Mouse (Mus musculus): ENCODE data around the gene Ldhal6b. TPM values are rescaled to one million over a fixed set of nuclear protein-coding genes. Genes with fewer than 3 reads are reported as not detected.
"Not testable (repeated sequence)": the region's sequence is repeated elsewhere in the genome, so short reads cannot be mapped to it uniquely, and the experiment has no call there.

Ldhal6b gene
- polyA plus RNA-seq, 1 experiment: not detected

- Histone ChIP-seq H3K79me2 (ENCODE audit: control insufficient read depth, insufficient read depth) (peaks cover 18% of the 10 kb centered on the region), H3K79me3 (ENCODE audit: low read depth) (peaks cover 8% of the 10 kb centered on the region), H3K27me3 (ENCODE audit: control insufficient read depth, insufficient read depth, insufficient read length) (peaks cover 6% of the 10 kb centered on the region), H3K36me3 (ENCODE audit: control insufficient read depth, insufficient read depth) (peaks cover 3% of the 10 kb centered on the region), H3ac (ENCODE audit: control insufficient read depth, insufficient read length, low read depth) (no peak overlapping the region), H3K4me3 (ENCODE audit: insufficient read depth, poor library complexity, severe bottlenecking) (no peak overlapping the region)
- no peak for TF ChIP-seq USF1 (IDR thresholded peaks at IDR 0.05; ENCODE audit: low read depth)
- no peak for TF ChIP-seq CTCF (IDR thresholded peaks at IDR 0.05; ENCODE audit: control insufficient read depth, insufficient read depth, insufficient read length)
- TF ChIP-seq CEBPB (IDR thresholded peaks at IDR 0.05; ENCODE audit: low read depth): no peak
- no peak for TF ChIP-seq MAX (IDR thresholded peaks at IDR 0.05)
- TF ChIP-seq MYOD1 (IDR thresholded peaks at IDR 0.05; ENCODE audit: control insufficient read depth, insufficient read length, low read depth): no peak
- no peak for TF ChIP-seq MYOG (IDR thresholded peaks at IDR 0.05; ENCODE audit: control insufficient read depth, extremely low read depth, insufficient read length)
- no peak for TF ChIP-seq FOSL1 (IDR thresholded peaks at IDR 0.05; ENCODE audit: insufficient read depth, low read length, poor library complexity, severe bottlenecking)
These were observed 24.7 kb upstream of the Ldhal6b start for GRCm38 (mm10) chr17:5443260-5443659.

- H3ac ChIP-seq (ENCODE audit: control insufficient read depth, insufficient read length, low read depth); H3K27me3 ChIP-seq (ENCODE audit: control insufficient read depth, insufficient read depth, insufficient read length); H3K4me3 ChIP-seq (ENCODE audit: insufficient read depth, poor library complexity, severe bottlenecking): not testable (repeated sequence)
- Histone ChIP-seq H3K79me2 (ENCODE audit: control insufficient read depth, insufficient read depth) (peaks cover 25% of the 10 kb centered on the region), H3K79me3 (ENCODE audit: low read depth) (peaks cover 12% of the 10 kb centered on the region), H3K36me3 (ENCODE audit: control insufficient read depth, insufficient read depth) (peaks cover 11% of the 10 kb centered on the region)
These were observed 23.8 kb upstream of the Ldhal6b start for GRCm38 (mm10) chr17:5442403-5442802.

GRCm38 (mm10) chr17:5440159-5440971 lies 21.8 kb upstream of the Ldhal6b start, which contains the start of gene Tmem242:
Gene Tmem242, minus strand, starts transcription at chr17:5440259.
- peaks cover 14% of the 10 kb centered on the region for H3K36me3 ChIP-seq (ENCODE audit: control insufficient read depth, insufficient read depth)
- H3K79me3 ChIP-seq (ENCODE audit: low read depth): peaks cover 12% of the 10 kb centered on the region
- TF ChIP-seq MYOG (IDR thresholded peaks at IDR 0.05; ENCODE audit: control insufficient read depth, extremely low read depth, insufficient read length) (no peak), CTCF (IDR thresholded peaks at IDR 0.05; ENCODE audit: control insufficient read depth, insufficient read depth, insufficient read length) (peak; percentile 17), USF1 (IDR thresholded peaks at IDR 0.05; ENCODE audit: low read depth) (no peak)
- H3ac ChIP-seq (ENCODE audit: control insufficient read depth, insufficient read length, low read depth): peak within 1 kb of the TSS; percentile 63
- no peaks in the 10 kb centered on the region for H3K27me3 ChIP-seq (ENCODE audit: control insufficient read depth, insufficient read depth, insufficient read length)
- H3K79me2 ChIP-seq (ENCODE audit: control insufficient read depth, insufficient read depth): peaks cover 28% of the 10 kb centered on the region
- H3K4me3 ChIP-seq (ENCODE audit: insufficient read depth, poor library complexity, severe bottlenecking): peak within 1 kb of the TSS; percentile 85

GRCm38 (mm10) chr17:5439831-5440158 lies 21.2 kb upstream of the Ldhal6b start:
- H3K36me3 ChIP-seq (ENCODE audit: control insufficient read depth, insufficient read depth): peaks cover 14% of the 10 kb centered on the region
- peak overlapping the region; percentile 62 for H3ac ChIP-seq (ENCODE audit: control insufficient read depth, insufficient read length, low read depth)
- no peaks in the 10 kb centered on the region for H3K27me3 ChIP-seq (ENCODE audit: control insufficient read depth, insufficient read depth, insufficient read length)
- H3K79me2 ChIP-seq (ENCODE audit: control insufficient read depth, insufficient read depth): peaks cover 28% of the 10 kb centered on the region
- H3K79me3 ChIP-seq (ENCODE audit: low read depth): peaks cover 12% of the 10 kb centered on the region
- H3K4me3 ChIP-seq (ENCODE audit: insufficient read depth, poor library complexity, severe bottlenecking): peak overlapping the region; percentile 85
- TF ChIP-seq CTCF (IDR thresholded peaks at IDR 0.05; ENCODE audit: control insufficient read depth, insufficient read depth, insufficient read length) (no peak), USF1 (IDR thresholded peaks at IDR 0.05; ENCODE audit: low read depth) (no peak), FOSL1 (IDR thresholded peaks at IDR 0.05; ENCODE audit: insufficient read depth, low read length, poor library complexity, severe bottlenecking) (no peak), MAX (IDR thresholded peaks at IDR 0.05) (no peak), CEBPB (IDR thresholded peaks at IDR 0.05; ENCODE audit: low read depth) (no peak), MYOD1 (IDR thresholded peaks at IDR 0.05; ENCODE audit: control insufficient read depth, insufficient read length, low read depth) (no peak), MYOG (IDR thresholded peaks at IDR 0.05; ENCODE audit: control insufficient read depth, extremely low read depth, insufficient read length) (no peak)

GRCm38 (mm10) chr17:5429772-5430133 lies 11.2 kb upstream of the Ldhal6b start:
- no peak overlapping the region for H3ac ChIP-seq (ENCODE audit: control insufficient read depth, insufficient read length, low read depth)
- no peak overlapping the region for H3K4me3 ChIP-seq (ENCODE audit: insufficient read depth, poor library complexity, severe bottlenecking)
- no peaks in the 10 kb centered on the region for H3K27me3 ChIP-seq (ENCODE audit: control insufficient read depth, insufficient read depth, insufficient read length)
- H3K36me3 ChIP-seq (ENCODE audit: control insufficient read depth, insufficient read depth): peaks cover 23% of the 10 kb centered on the region
- no peak for TF ChIP-seq MYOG (IDR thresholded peaks at IDR 0.05; ENCODE audit: control insufficient read depth, extremely low read depth, insufficient read length)
- TF ChIP-seq USF1 (IDR thresholded peaks at IDR 0.05; ENCODE audit: low read depth): no peak
- TF ChIP-seq MYOD1 (IDR thresholded peaks at IDR 0.05; ENCODE audit: control insufficient read depth, insufficient read length, low read depth): no peak
- TF ChIP-seq CEBPB (IDR thresholded peaks at IDR 0.05; ENCODE audit: low read depth): no peak
- TF ChIP-seq MAX (IDR thresholded peaks at IDR 0.05): no peak
- TF ChIP-seq FOSL1 (IDR thresholded peaks at IDR 0.05; ENCODE audit: insufficient read depth, low read length, poor library complexity, severe bottlenecking): no peak
- TF ChIP-seq CTCF (IDR thresholded peaks at IDR 0.05; ENCODE audit: control insufficient read depth, insufficient read depth, insufficient read length): no peak
- no peaks in the 10 kb centered on the region for H3K79me2 ChIP-seq (ENCODE audit: control insufficient read depth, insufficient read depth)
- no peaks in the 10 kb centered on the region for H3K79me3 ChIP-seq (ENCODE audit: low read depth)

- Histone ChIP-seq H3ac (ENCODE audit: control insufficient read depth, insufficient read length, low read depth) (no peak overlapping the region), H3K4me3 (ENCODE audit: insufficient read depth, poor library complexity, severe bottlenecking) (no peak overlapping the region), H3K36me3 (ENCODE audit: control insufficient read depth, insufficient read depth) (peaks cover 23% of the 10 kb centered on the region), H3K79me2 (ENCODE audit: control insufficient read depth, insufficient read depth) (no peaks in the 10 kb centered on the region), H3K79me3 (ENCODE audit: low read depth) (no peaks in the 10 kb centered on the region), H3K27me3 (ENCODE audit: control insufficient read depth, insufficient read depth, insufficient read length) (no peaks in the 10 kb centered on the region)
- no peak for TF ChIP-seq MAX (IDR thresholded peaks at IDR 0.05)
- TF ChIP-seq MYOG (IDR thresholded peaks at IDR 0.05; ENCODE audit: control insufficient read depth, extremely low read depth, insufficient read length): no peak
- no peak for TF ChIP-seq CEBPB (IDR thresholded peaks at IDR 0.05; ENCODE audit: low read depth)
- TF ChIP-seq CTCF (IDR thresholded peaks at IDR 0.05; ENCODE audit: control insufficient read depth, insufficient read depth, insufficient read length): peak; percentile 88
These were observed 10.7 kb upstream of the Ldhal6b start for GRCm38 (mm10) chr17:5429090-5429771.
